In the genomic region with DNA sequence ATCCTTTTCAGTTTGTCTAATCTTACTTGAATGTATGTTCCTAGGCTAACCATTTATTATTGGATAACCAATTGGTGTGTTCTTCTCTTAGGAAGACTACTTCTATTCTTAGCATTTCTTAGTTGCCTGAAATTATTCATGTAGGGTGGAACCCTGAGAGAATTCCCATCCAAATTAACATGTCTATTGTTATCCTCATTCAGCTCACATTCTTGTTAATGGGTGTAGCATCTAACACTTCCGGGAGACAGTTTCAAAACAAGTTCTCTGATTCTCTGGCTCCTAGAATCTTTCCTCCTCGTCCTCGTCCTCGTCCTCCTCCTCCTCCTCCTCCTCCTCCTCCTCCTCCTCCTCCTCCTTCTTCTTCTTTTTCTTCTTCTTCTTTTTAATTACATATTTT, we compare ENCODE assay signal across 37 mouse cellular contexts. TPM values are rescaled to one million over a fixed set of nuclear protein-coding genes. Genes with fewer than 3 reads are reported as not detected.
"Had no signal": no experiment of that assay in that cellular context is flagged by ENCODE, and none has a peak within 500 bp of the region (broad histone marks: within the 10 kb centered on the region; RNA-seq: fewer than 3 reads in every experiment).

No protein-coding gene starts in this region.

- H3K4me1 ChIP-seq: heart, embryonic 12.5 days; heart, embryonic 13.5 days; heart, embryonic 15.5 days; hindbrain, embryonic 10.5 days; hindbrain, embryonic 12.5 days; hindbrain, embryonic 13.5 days; hindbrain, embryonic 15.5 days; intestine, embryonic 15.5 days; kidney, embryonic 15.5 days had no signal

- H3K9ac ChIP-seq: heart, embryonic 12.5 days; heart, embryonic 13.5 days; heart, embryonic 15.5 days; hindbrain, embryonic 12.5 days; hindbrain, embryonic 13.5 days; hindbrain, embryonic 14.5 days; hindbrain, embryonic 15.5 days; intestine, embryonic 15.5 days; kidney, embryonic 15.5 days had no signal

- H3K4me3 ChIP-seq: heart, embryonic 12.5 days; heart, embryonic 13.5 days; heart, embryonic 15.5 days; hindbrain, embryonic 10.5 days; hindbrain, embryonic 12.5 days; hindbrain, embryonic 13.5 days; hindbrain, embryonic 15.5 days; intestine, embryonic 15.5 days; kidney, embryonic 15.5 days; layer of hippocampus, adult 2 months; left cerebral cortex, adult 2 months had no signal

- H3K36me3 ChIP-seq: heart, embryonic 12.5 days; heart, embryonic 13.5 days; heart, embryonic 15.5 days; hindbrain, embryonic 10.5 days; hindbrain, embryonic 12.5 days; hindbrain, embryonic 13.5 days; hindbrain, embryonic 15.5 days; intestine, embryonic 15.5 days; kidney, embryonic 15.5 days had no signal

- H3K27me3 ChIP-seq: heart, embryonic 12.5 days; heart, embryonic 13.5 days; heart, embryonic 15.5 days; hindbrain, embryonic 12.5 days; hindbrain, embryonic 13.5 days; hindbrain, embryonic 15.5 days; intestine, embryonic 15.5 days; kidney, embryonic 15.5 days had no signal

- DNase-seq: heart, postnatal 10 days; heart, postnatal 14 days; heart, postnatal 36 days; heart, postnatal 4 days; kidney, adult 11 months; kidney, adult 18-20 months; kidney, adult 2 months; kidney, adult 8-10 months; kidney, adult 9 months; kidney, postnatal 10 days; kidney, postnatal 14 days; kidney, postnatal 25 days; kidney, postnatal 36 days; kidney, postnatal 4 days; layer of hippocampus, adult 9-11 months; layer of hippocampus, postnatal 36 days had no signal

- H3K4me2 ChIP-seq: heart, embryonic 12.5 days; heart, embryonic 13.5 days; heart, embryonic 15.5 days; hindbrain, embryonic 12.5 days; hindbrain, embryonic 13.5 days; hindbrain, embryonic 14.5 days; hindbrain, embryonic 15.5 days; intestine, embryonic 15.5 days; kidney, embryonic 15.5 days had no signal

- H3K9me3 ChIP-seq: heart, embryonic 12.5 days; heart, embryonic 13.5 days; heart, embryonic 15.5 days; hindbrain, embryonic 10.5 days; hindbrain, embryonic 12.5 days; hindbrain, embryonic 13.5 days; hindbrain, embryonic 15.5 days; intestine, embryonic 15.5 days; kidney, embryonic 15.5 days had no signal

- H3K27ac ChIP-seq: heart, embryonic 13.5 days; heart, embryonic 15.5 days; hindbrain, embryonic 10.5 days; hindbrain, embryonic 12.5 days; hindbrain, embryonic 13.5 days; hindbrain, embryonic 14.5 days; hindbrain, embryonic 15.5 days; hindbrain, postnatal 0 days; intestine, embryonic 15.5 days; kidney, embryonic 15.5 days; kidney, postnatal 0 days; layer of hippocampus, adult 2 months; left cerebral cortex, adult 2 months had no signal

- ATAC-seq: hindbrain, embryonic 16.5 days; hindbrain, postnatal 0 days; inflammation-experienced regulatory T-cells, adult 6 months; intestine, embryonic 15.5 days; intestine, embryonic 16.5 days; intestine, postnatal 0 days had no signal

RNA-seq across cellular contexts. Expression of a gene that starts 10.5 kb away (rescaled TPM):
- total RNA-seq: heart, postnatal 10 days; heart, postnatal 14 days; heart, postnatal 25 days; heart, postnatal 36 days; heart, postnatal 4 days; hematopoietic stem cell, adult 5-6 weeks had no signal
- polyA plus RNA-seq: heart, embryonic 12.5 days; heart, postnatal 0 days; inflammation-experienced regulatory T-cells, adult 6 months; kidney, adult 2 months had no signal
